Mouse (Mus musculus): Measurements from ENCODE around the gene Atp2b2. TPM values are rescaled to one million over a fixed set of nuclear protein-coding genes. Genes with fewer than 3 reads are reported as not detected.

Atp2b2 gene
- total RNA-seq, 2 experiments from 2014 or later: 7.6 to 8.4 TPM

DNA sequence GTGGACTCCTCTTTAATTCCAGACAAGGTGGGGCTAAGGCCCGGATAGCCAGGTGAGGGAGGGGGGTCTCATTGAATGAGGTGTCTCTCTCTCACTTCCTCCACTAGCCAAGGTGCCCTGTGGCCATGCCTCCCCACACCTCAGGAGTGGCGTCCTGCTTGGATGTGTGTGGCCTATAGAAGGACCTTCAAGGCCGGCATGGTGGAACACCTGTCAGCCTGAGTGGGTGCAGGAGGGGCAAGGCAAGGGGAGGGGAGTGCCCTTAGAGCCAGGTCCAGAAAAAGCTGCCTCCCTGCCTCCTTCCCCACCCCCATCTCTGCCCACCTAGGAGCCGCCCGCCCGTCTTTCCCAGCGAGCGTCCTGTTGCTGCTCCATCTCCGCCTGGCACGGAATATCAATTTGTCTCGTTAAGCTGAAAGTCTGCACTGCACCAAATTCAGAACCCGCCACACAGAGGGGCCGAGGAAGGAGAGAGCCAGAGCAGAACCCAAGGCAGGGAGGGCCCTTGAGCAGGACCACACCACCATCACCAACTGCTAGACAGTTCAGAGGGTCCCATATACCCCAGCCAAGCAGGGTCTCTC is 150.2 kb downstream of the Atp2b2 start:
- DNase-seq (ENCODE audit: low spot score in 2 of 2): no peak

DNA sequence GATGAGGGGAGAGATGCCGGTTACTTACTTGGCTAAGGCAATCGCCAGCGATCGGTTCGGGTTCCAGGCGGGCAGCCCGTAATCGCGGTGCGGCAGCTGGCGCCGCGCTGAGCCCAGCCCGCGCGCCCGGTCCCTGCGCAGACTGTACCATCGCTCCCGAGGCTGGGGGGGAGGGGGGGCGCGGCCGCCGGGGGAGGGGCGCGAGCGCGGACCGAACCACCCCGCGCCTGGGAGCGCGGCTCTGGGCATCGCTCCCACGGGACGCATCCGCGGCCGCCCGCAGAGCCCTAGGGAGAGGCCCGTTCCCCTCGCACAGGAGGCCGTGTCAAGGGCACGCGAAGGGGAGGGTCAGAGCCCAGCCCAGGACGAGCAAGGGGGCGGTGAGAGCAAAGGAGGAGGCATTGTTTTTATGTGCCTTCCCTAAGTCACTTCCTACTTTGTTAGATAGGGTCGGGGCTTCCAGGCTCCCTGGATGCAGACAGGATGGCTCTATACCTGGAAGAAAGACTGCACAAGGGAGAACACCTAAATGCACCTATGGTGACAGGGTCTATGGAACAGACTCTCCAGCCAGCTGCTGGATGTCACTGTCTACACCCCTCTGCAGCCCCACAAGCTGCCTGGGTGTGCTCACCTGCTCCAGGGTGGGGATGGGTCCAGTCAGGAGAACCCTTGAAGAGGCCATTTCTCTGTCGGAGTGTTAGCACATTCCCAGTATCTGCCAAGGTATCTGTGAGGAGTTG is 151.0 kb downstream of the Atp2b2 start:
- DNase-seq (ENCODE audit: low spot score in 2 of 2): no peak

DNA sequence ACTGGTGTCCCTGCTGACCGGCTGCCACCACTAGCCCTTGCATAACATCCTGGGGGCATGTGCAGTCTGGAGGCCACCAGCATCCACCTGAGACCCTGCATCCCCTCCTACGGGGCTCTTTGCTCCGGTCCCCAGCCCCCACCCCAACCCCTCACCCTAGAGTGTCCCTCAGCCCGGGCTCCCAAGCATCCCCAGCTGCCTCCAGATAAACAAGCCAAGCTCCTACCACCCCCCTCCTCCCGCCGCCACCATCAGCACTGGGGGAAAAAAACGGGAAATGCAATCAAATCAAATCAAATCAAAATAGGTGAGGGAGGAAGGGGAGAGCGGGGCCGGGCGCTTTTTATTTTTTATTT is 151.6 kb downstream of the Atp2b2 start:
- DNase-seq (ENCODE audit: low spot score in 2 of 2): no peak

GRCm38 (mm10) chr6:113890023-113890857 is 152.2 kb downstream of the Atp2b2 start:
- no peak for DNase-seq (ENCODE audit: low spot score in 2 of 2)

- no peak for DNase-seq (ENCODE audit: low spot score in 2 of 2)
These were observed 153.2 kb downstream of the Atp2b2 start for GRCm38 (mm10) chr6:113889180-113889579.

GRCm38 (mm10) chr6:113886886-113887285 is 155.5 kb downstream of the Atp2b2 start:
- no peak for DNase-seq (ENCODE audit: low spot score in 2 of 2)

DNA sequence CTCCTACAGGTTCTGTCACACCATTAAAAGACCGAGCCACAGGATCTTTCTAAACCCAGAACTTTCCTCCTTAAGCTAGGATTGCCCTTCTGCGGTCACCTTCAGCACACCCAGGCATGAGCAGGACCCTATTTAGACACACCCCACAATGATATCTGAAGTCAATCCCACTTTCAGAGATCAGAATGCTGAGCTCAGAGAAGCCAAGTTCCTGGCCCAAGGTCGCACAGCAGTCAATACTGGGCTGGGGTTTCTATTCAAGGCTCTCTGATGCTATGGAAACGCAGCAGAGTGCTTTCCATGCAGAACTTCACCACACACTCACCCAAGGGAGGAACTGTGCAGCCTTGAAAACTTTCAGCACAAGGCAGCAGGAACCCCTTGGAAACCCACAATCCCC is 157.6 kb downstream of the Atp2b2 start:
- DNase-seq (ENCODE audit: low spot score in 2 of 2): no peak

DNA sequence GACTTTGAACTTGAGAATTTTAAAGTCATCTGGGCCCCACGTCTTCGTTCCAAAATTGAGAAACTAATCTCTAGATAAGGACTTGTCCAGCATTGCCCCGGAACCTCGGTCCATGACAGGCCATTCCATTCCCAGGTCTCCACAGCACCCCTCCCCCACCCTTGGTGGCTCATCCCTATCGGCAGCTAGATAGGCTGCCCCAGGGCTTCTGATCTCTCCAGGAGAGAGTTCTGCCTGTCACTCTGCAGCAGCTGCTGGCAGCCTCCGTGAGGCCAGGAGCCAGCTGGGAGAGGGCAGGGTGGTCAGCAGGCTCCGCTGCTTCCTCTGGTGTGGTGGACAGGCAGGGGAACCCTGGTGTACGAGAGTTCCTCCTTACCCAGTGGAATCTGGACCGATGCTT is 159.2 kb downstream of the Atp2b2 start:
- DNase-seq (ENCODE audit: low spot score in 2 of 2): no peak

GRCm38 (mm10) chr6:113882396-113882795 is 160.0 kb downstream of the Atp2b2 start:
- DNase-seq (ENCODE audit: low spot score in 2 of 2): no peak

DNA sequence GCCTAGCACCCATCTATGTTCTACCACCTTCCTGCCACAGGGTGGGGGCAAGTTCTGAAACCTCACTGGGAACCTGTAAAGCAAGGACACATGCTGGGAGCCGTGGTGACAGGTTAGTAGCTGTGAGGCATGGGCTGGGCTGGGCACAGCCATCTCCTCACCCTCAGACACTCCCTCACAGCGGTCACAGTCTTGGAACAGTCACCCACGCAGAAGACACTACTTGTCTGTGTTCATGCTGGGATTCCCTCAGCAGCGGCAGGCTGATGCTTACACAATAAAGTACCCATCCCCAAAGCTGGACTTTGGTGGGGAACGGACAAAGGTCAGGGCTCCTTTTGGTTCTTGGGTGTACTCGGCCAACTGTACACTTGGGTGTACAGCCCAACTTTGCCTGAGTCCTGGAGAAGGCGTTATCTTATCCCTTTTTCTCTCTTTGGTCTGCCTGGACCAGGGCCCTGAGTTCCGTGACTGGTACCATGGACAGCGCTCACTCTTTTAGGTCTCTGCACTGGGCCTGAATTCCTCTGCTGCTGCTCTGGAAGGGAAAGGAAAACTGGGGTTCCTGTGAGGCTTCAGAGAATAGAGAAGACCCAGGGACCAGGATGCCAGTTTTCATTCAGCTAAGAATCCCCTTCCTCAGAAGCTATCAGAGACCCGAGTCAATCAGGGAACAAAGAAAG is 160.7 kb downstream of the Atp2b2 start:
- no peak for DNase-seq (ENCODE audit: low spot score in 2 of 2)

- DNase-seq (ENCODE audit: low spot score in 2 of 2): no peak
These were observed 163.0 kb downstream of the Atp2b2 start for GRCm38 (mm10) chr6:113879366-113879765.

DNA sequence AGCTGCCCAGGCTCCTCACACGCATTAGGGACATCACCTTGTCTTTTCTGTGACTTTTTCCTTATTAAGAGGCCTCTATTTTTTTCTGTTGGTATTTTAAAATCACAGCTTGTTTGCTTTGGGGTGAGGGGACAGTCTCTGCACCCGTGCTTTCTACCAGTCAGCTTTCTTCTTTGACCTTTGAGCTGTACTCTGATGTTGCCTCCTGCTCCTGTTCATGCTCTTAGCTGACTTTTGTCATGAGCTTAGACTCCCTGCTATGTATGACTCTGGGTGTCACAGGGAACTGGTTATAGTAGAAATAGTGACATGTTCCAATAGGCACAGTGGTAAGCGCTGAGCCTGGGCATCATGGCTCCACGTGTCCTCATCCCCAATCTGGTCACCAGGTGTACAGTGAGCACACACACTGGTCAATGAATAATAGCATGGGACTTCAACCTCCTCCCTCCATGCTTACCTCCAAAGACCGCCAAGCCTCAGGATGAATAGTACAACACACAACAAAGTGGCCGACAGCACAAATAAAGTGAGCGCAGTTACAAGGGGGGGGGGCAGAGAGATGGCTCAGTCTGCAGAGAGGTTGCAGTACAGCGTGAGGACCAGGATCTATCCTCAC is 163.8 kb downstream of the Atp2b2 start:
- no peak for DNase-seq (ENCODE audit: low spot score in 2 of 2)

GRCm38 (mm10) chr6:113876585-113876984 is 165.8 kb downstream of the Atp2b2 start:
- no peak for DNase-seq (ENCODE audit: low spot score in 2 of 2)

DNA sequence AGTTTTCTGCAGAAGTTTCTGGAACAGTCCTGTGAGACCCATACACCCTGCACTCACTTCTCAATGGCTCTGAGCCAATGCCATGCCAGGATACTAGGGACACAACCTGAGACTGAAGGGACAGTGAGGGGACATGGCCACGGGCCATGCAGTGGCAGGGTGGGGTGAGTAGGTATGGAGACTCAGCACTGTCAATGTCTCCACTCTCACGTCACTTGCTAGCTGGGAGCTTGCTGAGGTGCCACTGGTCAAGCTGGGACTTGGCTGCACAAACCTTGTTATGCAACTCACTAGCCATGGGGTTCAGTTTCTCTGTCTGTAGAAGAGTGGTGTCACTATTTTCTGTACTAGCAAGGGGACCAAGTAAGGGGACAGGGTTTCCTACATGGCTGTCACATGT is 167.2 kb downstream of the Atp2b2 start:
- DNase-seq (ENCODE audit: low spot score in 2 of 2): no peak

GRCm38 (mm10) chr6:113872654-113873053 is 169.8 kb downstream of the Atp2b2 start:
- no peak for DNase-seq (ENCODE audit: low spot score in 2 of 2)

GRCm38 (mm10) chr6:113870775-113871174 is 171.6 kb downstream of the Atp2b2 start:
- DNase-seq (ENCODE audit: low spot score in 2 of 2): no peak

GRCm38 (mm10) chr6:113868552-113868951 is 173.9 kb downstream of the Atp2b2 start:
- no peak for DNase-seq (ENCODE audit: low spot score in 2 of 2)

DNA sequence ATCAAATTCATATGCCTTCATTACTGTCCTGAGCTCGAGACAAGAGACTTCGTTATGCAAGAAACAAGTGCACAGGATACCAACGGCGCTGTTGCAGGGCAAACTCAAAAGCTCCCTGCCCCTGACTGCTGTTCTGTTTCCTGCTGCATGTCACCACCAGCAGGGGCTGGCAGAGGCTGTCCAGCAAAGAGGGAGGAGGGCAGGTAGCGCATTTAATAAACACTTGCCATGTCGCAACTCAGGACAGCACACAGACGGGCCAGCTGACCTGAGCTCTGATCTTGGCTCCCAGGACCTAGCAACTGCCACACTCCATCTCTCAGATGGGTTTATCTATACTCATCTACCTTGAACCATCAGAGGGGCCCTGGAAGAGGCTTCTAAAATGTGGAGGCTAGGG is 176.7 kb downstream of the Atp2b2 start:
- no peak for DNase-seq (ENCODE audit: low spot score in 2 of 2)

- no peak for DNase-seq (ENCODE audit: low spot score in 2 of 2)
These were observed 177.6 kb downstream of the Atp2b2 start for GRCm38 (mm10) chr6:113864812-113865211.

DNA sequence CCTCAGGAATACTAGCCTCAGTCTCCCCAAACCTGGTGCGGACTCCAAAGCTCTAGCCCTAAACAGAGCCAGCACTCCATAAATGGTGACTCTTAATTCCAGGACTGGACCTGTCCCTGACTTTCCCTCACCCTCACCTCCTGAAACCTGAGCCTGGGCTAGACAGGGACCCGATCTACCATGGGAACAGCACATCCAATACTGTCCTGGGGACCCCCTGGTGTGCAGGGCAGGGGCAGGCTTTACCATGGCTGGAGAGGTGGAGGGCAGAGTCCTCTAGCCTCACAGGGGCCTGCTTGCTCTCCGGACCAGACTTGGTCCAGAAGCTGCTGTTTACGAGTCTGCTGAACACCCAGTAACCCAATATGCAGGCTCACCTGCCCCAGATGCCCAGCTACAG is 179.5 kb downstream of the Atp2b2 start:
- no peak for DNase-seq (ENCODE audit: low spot score in 2 of 2)

GRCm38 (mm10) chr6:113861938-113862337 is 180.5 kb downstream of the Atp2b2 start:
- DNase-seq (ENCODE audit: low spot score in 2 of 2): no peak

All from adrenal gland, postnatal 4 days (tissue).